Mouse (Mus musculus): ENCODE measurements at regions not wholly inside any gene's neighbourhood (a gene's known extent, or its start where the extent isn't known, plus 50 kb on each side); places are given as distances from the start of the nearest gene placed in this dataset.

GRCm38 (mm10) chr13:103655966-103656365 is 118.4 kb downstream of the Srek1 start:
- no peaks in the 10 kb centered on the region for H3K36me3 ChIP-seq (ENCODE audit: control insufficient read depth, insufficient read depth, low read length)
- no peaks in the 10 kb centered on the region for H3K4me1 ChIP-seq (ENCODE audit: control insufficient read depth, insufficient read depth, low read length)
- H3K27me3 ChIP-seq (ENCODE audit: control insufficient read depth, insufficient read depth, low read length) = no peaks in the 10 kb centered on the region
- H3K9me3 ChIP-seq (ENCODE audit: control insufficient read depth, low read length) = no peaks in the 10 kb centered on the region
- ATAC-seq (ENCODE audit: insufficient number of reproducible peaks, low FRiP score, low TSS enrichment, low read depth) = no peak
- no peak overlapping the region for H3K9ac ChIP-seq (ENCODE audit: low read length)
- no peak overlapping the region for H3K27ac ChIP-seq (replicated peaks; ENCODE audit: low read depth, low read length)
- no peak overlapping the region for H3K4me3 ChIP-seq (ENCODE audit: low read depth, low read length)
- no peak for DNase-seq (ENCODE audit: low spot score)
- 95% methylated on average over 2 of the region's 2 CpGs for WGBS
- H3K4me2 ChIP-seq (ENCODE audit: low read depth, severe bottlenecking) = no peak overlapping the region

- no peak overlapping the region for H3K27ac ChIP-seq (replicated peaks; ENCODE audit: low read depth, low read length)
- H3K9me3 ChIP-seq (ENCODE audit: control insufficient read depth, low read length) = no peaks in the 10 kb centered on the region
- ATAC-seq (ENCODE audit: insufficient number of reproducible peaks, low FRiP score, low TSS enrichment, low read depth) = no peak
- H3K27me3 ChIP-seq (ENCODE audit: control insufficient read depth, insufficient read depth, low read length) = no peaks in the 10 kb centered on the region
- H3K9ac ChIP-seq (ENCODE audit: low read length) = no peak overlapping the region
- H3K4me1 ChIP-seq (ENCODE audit: control insufficient read depth, insufficient read depth, low read length) = no peaks in the 10 kb centered on the region
- 84% methylated on average over 4 of the region's 4 CpGs for WGBS
- no peak for DNase-seq (ENCODE audit: low spot score)
- no peak overlapping the region for H3K4me3 ChIP-seq (ENCODE audit: low read depth, low read length)
- no peaks in the 10 kb centered on the region for H3K36me3 ChIP-seq (ENCODE audit: control insufficient read depth, insufficient read depth, low read length)
- H3K4me2 ChIP-seq (ENCODE audit: low read depth, severe bottlenecking) = no peak overlapping the region
Measured at GRCm38 (mm10) chr13:103653216-103653615, 121.2 kb downstream of the Srek1 start.

GRCm38 (mm10) chr13:103649383-103649782 is 125.0 kb downstream of the Srek1 start:
- Histone ChIP-seq H3K4me3 (ENCODE audit: low read depth, low read length) (no peak overlapping the region), H3K4me1 (ENCODE audit: control insufficient read depth, insufficient read depth, low read length) (no peaks in the 10 kb centered on the region), H3K36me3 (ENCODE audit: control insufficient read depth, insufficient read depth, low read length) (no peaks in the 10 kb centered on the region), H3K27ac (replicated peaks; ENCODE audit: low read depth, low read length) (no peak overlapping the region), H3K27me3 (ENCODE audit: control insufficient read depth, insufficient read depth, low read length) (no peaks in the 10 kb centered on the region), H3K4me2 (ENCODE audit: low read depth, severe bottlenecking) (no peak overlapping the region), H3K9me3 (ENCODE audit: control insufficient read depth, low read length) (no peaks in the 10 kb centered on the region), H3K9ac (ENCODE audit: low read length) (no peak overlapping the region)
- DNase-seq (ENCODE audit: low spot score) (no peak), ATAC-seq (ENCODE audit: insufficient number of reproducible peaks, low FRiP score, low TSS enrichment, low read depth) (no peak)
- 91% methylated on average over 3 of the region's 3 CpGs for WGBS

GRCm38 (mm10) chr13:103648016-103648415 is 126.4 kb downstream of the Srek1 start:
- no peaks in the 10 kb centered on the region for H3K9me3 ChIP-seq (ENCODE audit: control insufficient read depth, low read length)
- no peak overlapping the region for H3K4me3 ChIP-seq (ENCODE audit: low read depth, low read length)
- H3K36me3 ChIP-seq (ENCODE audit: control insufficient read depth, insufficient read depth, low read length) = no peaks in the 10 kb centered on the region
- 79% methylated on average over 4 of the region's 4 CpGs for WGBS
- H3K4me2 ChIP-seq (ENCODE audit: low read depth, severe bottlenecking) = no peak overlapping the region
- DNase-seq (ENCODE audit: low spot score) = no peak
- no peak overlapping the region for H3K27ac ChIP-seq (replicated peaks; ENCODE audit: low read depth, low read length)
- no peaks in the 10 kb centered on the region for H3K27me3 ChIP-seq (ENCODE audit: control insufficient read depth, insufficient read depth, low read length)
- H3K4me1 ChIP-seq (ENCODE audit: control insufficient read depth, insufficient read depth, low read length) = no peaks in the 10 kb centered on the region
- ATAC-seq (ENCODE audit: insufficient number of reproducible peaks, low FRiP score, low TSS enrichment, low read depth) = no peak
- H3K9ac ChIP-seq (ENCODE audit: low read length) = no peak overlapping the region

- no peak overlapping the region for H3K4me3 ChIP-seq (ENCODE audit: low read depth, low read length)
- no peaks in the 10 kb centered on the region for H3K4me1 ChIP-seq (ENCODE audit: control insufficient read depth, insufficient read depth, low read length)
- H3K27me3 ChIP-seq (ENCODE audit: control insufficient read depth, insufficient read depth, low read length) = no peaks in the 10 kb centered on the region
- H3K4me2 ChIP-seq (ENCODE audit: low read depth, severe bottlenecking) = no peak overlapping the region
- no peak for ATAC-seq (ENCODE audit: insufficient number of reproducible peaks, low FRiP score, low TSS enrichment, low read depth)
- no peak overlapping the region for H3K27ac ChIP-seq (replicated peaks; ENCODE audit: low read depth, low read length)
- H3K9ac ChIP-seq (ENCODE audit: low read length) = no peak overlapping the region
- no peaks in the 10 kb centered on the region for H3K36me3 ChIP-seq (ENCODE audit: control insufficient read depth, insufficient read depth, low read length)
- WGBS = 40% methylated on average over 4 of the region's 4 CpGs
- peak; percentile 29 for DNase-seq (ENCODE audit: low spot score)
- H3K9me3 ChIP-seq (ENCODE audit: control insufficient read depth, low read length) = no peaks in the 10 kb centered on the region
Measured at GRCm38 (mm10) chr13:103646035-103646434, 128.4 kb downstream of the Srek1 start.

GRCm38 (mm10) chr13:103643993-103644722 is 130.2 kb downstream of the Srek1 start:
- Histone ChIP-seq H3K27me3 (ENCODE audit: control insufficient read depth, insufficient read depth, low read length) (no peaks in the 10 kb centered on the region), H3K4me1 (ENCODE audit: control insufficient read depth, insufficient read depth, low read length) (no peaks in the 10 kb centered on the region), H3K9me3 (ENCODE audit: control insufficient read depth, low read length) (no peaks in the 10 kb centered on the region), H3K4me2 (ENCODE audit: low read depth, severe bottlenecking) (no peak overlapping the region), H3K4me3 (ENCODE audit: low read depth, low read length) (no peak overlapping the region), H3K36me3 (ENCODE audit: control insufficient read depth, insufficient read depth, low read length) (no peaks in the 10 kb centered on the region), H3K9ac (ENCODE audit: low read length) (no peak overlapping the region), H3K27ac (replicated peaks; ENCODE audit: low read depth, low read length) (no peak overlapping the region)
- 52% methylated on average over 6 of the region's 6 CpGs for WGBS
- DNase-seq (ENCODE audit: low spot score) (peak; percentile 60), ATAC-seq (ENCODE audit: insufficient number of reproducible peaks, low FRiP score, low TSS enrichment, low read depth) (no peak)

GRCm38 (mm10) chr13:103643486-103643885 is 130.9 kb downstream of the Srek1 start:
- Histone ChIP-seq H3K4me2 (ENCODE audit: low read depth, severe bottlenecking) (no peak overlapping the region), H3K9ac (ENCODE audit: low read length) (no peak overlapping the region), H3K4me3 (ENCODE audit: low read depth, low read length) (no peak overlapping the region), H3K4me1 (ENCODE audit: control insufficient read depth, insufficient read depth, low read length) (no peaks in the 10 kb centered on the region), H3K9me3 (ENCODE audit: control insufficient read depth, low read length) (no peaks in the 10 kb centered on the region), H3K27ac (replicated peaks; ENCODE audit: low read depth, low read length) (no peak overlapping the region), H3K36me3 (ENCODE audit: control insufficient read depth, insufficient read depth, low read length) (no peaks in the 10 kb centered on the region), H3K27me3 (ENCODE audit: control insufficient read depth, insufficient read depth, low read length) (no peaks in the 10 kb centered on the region)
- ATAC-seq (ENCODE audit: insufficient number of reproducible peaks, low FRiP score, low TSS enrichment, low read depth) (no peak), DNase-seq (ENCODE audit: low spot score) (no peak)
- 36% methylated on average over 5 of the region's 5 CpGs for WGBS

- no peak overlapping the region for H3K9ac ChIP-seq (ENCODE audit: low read length)
- no peak overlapping the region for H3K4me3 ChIP-seq (ENCODE audit: low read depth, low read length)
- H3K4me1 ChIP-seq (ENCODE audit: control insufficient read depth, insufficient read depth, low read length) = no peaks in the 10 kb centered on the region
- no peak overlapping the region for H3K27ac ChIP-seq (replicated peaks; ENCODE audit: low read depth, low read length)
- no peaks in the 10 kb centered on the region for H3K27me3 ChIP-seq (ENCODE audit: control insufficient read depth, insufficient read depth, low read length)
- no peak overlapping the region for H3K4me2 ChIP-seq (ENCODE audit: low read depth, severe bottlenecking)
- no peaks in the 10 kb centered on the region for H3K9me3 ChIP-seq (ENCODE audit: control insufficient read depth, low read length)
- H3K36me3 ChIP-seq (ENCODE audit: control insufficient read depth, insufficient read depth, low read length) = no peaks in the 10 kb centered on the region
- 75% methylated on average over 10 of the region's 10 CpGs for WGBS
- DNase-seq (ENCODE audit: low spot score) (no peak), ATAC-seq (ENCODE audit: insufficient number of reproducible peaks, low FRiP score, low TSS enrichment, low read depth) (no peak)
Measured at GRCm38 (mm10) chr13:103642542-103643375, 131.6 kb downstream of the Srek1 start.

Measured in limb, embryonic 11.5 days (tissue).